8 mouse cellular contexts compared by ENCODE assay signal in the genomic region with DNA sequence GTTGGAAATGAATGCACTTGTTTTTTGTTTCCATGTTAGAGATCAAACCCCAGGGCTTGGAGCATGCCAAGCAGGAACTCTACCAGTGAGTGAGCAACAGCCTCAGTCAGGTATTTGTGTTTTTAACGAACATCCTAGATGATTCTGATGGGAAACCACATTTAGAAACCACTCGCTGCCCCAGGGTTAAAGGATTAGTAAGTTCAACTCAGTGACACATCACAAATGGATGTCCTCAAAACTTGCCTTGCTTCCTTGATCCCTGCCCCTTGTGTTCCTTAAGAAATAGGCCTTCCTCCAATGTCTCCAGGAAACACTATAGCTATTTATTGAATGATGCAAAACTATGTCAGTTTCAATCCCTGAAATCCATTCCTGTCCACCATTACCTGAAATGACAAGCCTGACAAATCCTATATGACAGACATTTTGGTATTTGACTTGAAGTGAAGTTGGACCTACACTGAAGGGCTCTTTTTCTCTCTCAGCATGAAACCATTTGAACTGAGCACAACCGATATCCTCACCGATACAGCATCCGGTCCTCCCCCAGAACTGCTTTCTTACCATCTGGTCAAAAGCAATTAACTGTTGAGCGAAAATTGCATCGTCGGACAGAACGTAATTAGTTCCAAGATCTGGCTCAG. TPM values are rescaled to one million over a fixed set of nuclear protein-coding genes. Genes with fewer than 3 reads are reported as not detected.
DNase-seq lines count a peak whose midpoint lies in the region; ATAC-seq and TF ChIP-seq lines count a peak whose summit lies in the region.

No protein-coding gene starts in this region.

- no peaks in the 10 kb centered on the region; the same call in 1 of the 2 replicates for H3K36me3 ChIP-seq in embryonic facial prominence, embryonic 11.5 days (replicated peaks; ENCODE audit: control insufficient read depth, insufficient read depth, low read depth, low read length)
- peaks cover 7% of the 10 kb centered on the region; the same call in 1 of the 2 replicates for H3K36me3 ChIP-seq in neural tube, embryonic 12.5 days

- no peak for ATAC-seq in embryonic facial prominence, embryonic 11.5 days (replicated peaks; ENCODE audit: insufficient number of reproducible peaks, low FRiP score, low TSS enrichment, low read depth)
- no peak for ATAC-seq in neural tube, embryonic 12.5 days (ENCODE audit: low FRiP score, low read depth)

- TF ChIP-seq CTCF in left cerebral cortex, adult 2 months (IDR thresholded peaks at IDR 0.05): no peak

- intact Hi-C loops in left cerebral cortex, adult 2 months (cut with DNase I): no loop called here
- intact Hi-C loops in left cerebral cortex, postnatal 10 days (cut with DNase I): no loop called here
- intact Hi-C loops in gastrocnemius, postnatal 36 days (cut with DNase I): no loop called here

- H3K9me3 ChIP-seq in embryonic facial prominence, embryonic 11.5 days (replicated peaks; ENCODE audit: control insufficient read depth, low read length): no peaks in the 10 kb centered on the region
- H3K9me3 ChIP-seq in neural tube, embryonic 12.5 days: no peaks in the 10 kb centered on the region

- peak overlapping the region; percentile 91 for H3K27ac ChIP-seq in left cerebral cortex, adult 2 months
- no peak overlapping the region for H3K27ac ChIP-seq in embryonic facial prominence, embryonic 11.5 days (replicated peaks; ENCODE audit: low read depth, low read length)
- H3K27ac ChIP-seq in neural tube, embryonic 12.5 days: no peak overlapping the region

- H3K4me1 ChIP-seq in embryonic facial prominence, embryonic 11.5 days (ENCODE audit: control insufficient read depth, insufficient read depth, low read length): no peaks in the 10 kb centered on the region; the same call in 1 of the 2 replicates
- H3K4me1 ChIP-seq in neural tube, embryonic 12.5 days: peaks cover 13% of the 10 kb centered on the region

- no peaks in the 10 kb centered on the region for H3K27me3 ChIP-seq in embryonic facial prominence, embryonic 11.5 days (ENCODE audit: control insufficient read depth, insufficient read depth, low read length)
- no peaks in the 10 kb centered on the region for H3K27me3 ChIP-seq in neural tube, embryonic 12.5 days (replicated peaks)

- peak overlapping the region; percentile 86 for H3K9ac ChIP-seq in embryonic facial prominence, embryonic 11.5 days (replicated peaks; ENCODE audit: low read length)
- peak overlapping the region; percentile 84 for H3K9ac ChIP-seq in neural tube, embryonic 12.5 days

- WGBS in embryonic facial prominence, embryonic 11.5 days: 14% methylated on average over 9 of the region's 9 CpGs
- 22% methylated on average over 9 of the region's 9 CpGs for WGBS in neural tube, embryonic 12.5 days

- no peak for DNase-seq in left cerebral cortex, adult 2 months (ENCODE audit: extremely low spot score in 1 of 2, low spot score in 2 of 2)
- no peak for DNase-seq in left cerebral cortex, postnatal 10 days (ENCODE audit: extremely low spot score in 1 of 2, low spot score in 2 of 2)
- DNase-seq in embryonic facial prominence, embryonic 11.5 days (ENCODE audit: low spot score): no peak
- peak; percentile 67 for DNase-seq in induced T-regulatory cell, adult 2 months (ENCODE audit: low read depth)
- DNase-seq in cerebellum, postnatal 36 days: no peak
- no peak for DNase-seq in gastrocnemius, postnatal 36 days
- no peak for DNase-seq in spleen, postnatal 36 days (ENCODE audit: low spot score in 2 of 2)

- peak overlapping the region; percentile 89 for H3K4me3 ChIP-seq in left cerebral cortex, adult 2 months
- peak overlapping the region; percentile 90 for H3K4me3 ChIP-seq in embryonic facial prominence, embryonic 11.5 days (ENCODE audit: low read depth, low read length)
- H3K4me3 ChIP-seq in neural tube, embryonic 12.5 days: peak overlapping the region; percentile 88

- H3K4me2 ChIP-seq in embryonic facial prominence, embryonic 11.5 days (ENCODE audit: low read depth, low read length): peak overlapping the region; percentile 72
- H3K4me2 ChIP-seq in neural tube, embryonic 12.5 days (replicated peaks): peak overlapping the region; percentile 92

RNA-seq across cellular contexts. Expression of gene Desi1, which starts 18.8 kb away (rescaled TPM):
- 10 to 100 TPM; 88.0 to 95.6 TPM for total RNA-seq in left cerebral cortex, adult 2 months (2021)
- 10 to 100 TPM; 91.9 to 93.6 TPM for total RNA-seq in left cerebral cortex, postnatal 10 days (2021)
- 26.9 and 31.6 TPM in 2 replicates for polyA plus RNA-seq in embryonic facial prominence, embryonic 11.5 days (2014; fragmentation: Nextera tagmentation; extraction: Ambion mirVana)
- 42.9 and 48.5 TPM in 2 replicates for polyA plus RNA-seq in neural tube, embryonic 12.5 days (2016; fragmentation: Nextera tagmentation; extraction: Ambion mirVana)
- 10 to 100 TPM; 16.7 to 17.7 TPM for total RNA-seq in gastrocnemius, postnatal 36 days (2021)

RNA-seq across cellular contexts. Expression of gene Xrcc6, which starts 27.2 kb away (rescaled TPM):
- total RNA-seq in left cerebral cortex, adult 2 months (2021): 10 to 100 TPM; 22.5 to 29.7 TPM
- 10 to 100 TPM; 27.9 to 29.9 TPM for total RNA-seq in left cerebral cortex, postnatal 10 days (2021)
- 91.5 and 94.4 TPM in 2 replicates for polyA plus RNA-seq in embryonic facial prominence, embryonic 11.5 days (2014; fragmentation: Nextera tagmentation; extraction: Ambion mirVana)
- 52.6 and 53.4 TPM in 2 replicates for polyA plus RNA-seq in neural tube, embryonic 12.5 days (2016; fragmentation: Nextera tagmentation; extraction: Ambion mirVana)
- total RNA-seq in gastrocnemius, postnatal 36 days (2021): 10 to 100 TPM; 17.8 to 22.9 TPM

RNA-seq across cellular contexts. Expression of gene Snu13, which starts 32.5 kb away (rescaled TPM):
- 100 to 1,000 TPM; 110 to 113 TPM for total RNA-seq in left cerebral cortex, adult 2 months (2021)
- total RNA-seq in left cerebral cortex, postnatal 10 days (2021): 100 to 1,000 TPM; 101 to 109 TPM
- 342 and 357 TPM in 2 replicates for polyA plus RNA-seq in embryonic facial prominence, embryonic 11.5 days (2014; fragmentation: Nextera tagmentation; extraction: Ambion mirVana)
- 188 and 193 TPM in 2 replicates for polyA plus RNA-seq in neural tube, embryonic 12.5 days (2016; fragmentation: Nextera tagmentation; extraction: Ambion mirVana)
- 10 to 100 TPM; 36.0 to 47.5 TPM for total RNA-seq in gastrocnemius, postnatal 36 days (2021)

RNA-seq across cellular contexts. Expression of gene 1700029P11Rik, which starts 34.5 kb away (rescaled TPM):
- total RNA-seq in left cerebral cortex, adult 2 months (2021): not detected
- not detected for total RNA-seq in left cerebral cortex, postnatal 10 days (2021)
- not detected in 2 replicates for polyA plus RNA-seq in embryonic facial prominence, embryonic 11.5 days (2014; fragmentation: Nextera tagmentation; extraction: Ambion mirVana)
- not detected in 2 replicates for polyA plus RNA-seq in neural tube, embryonic 12.5 days (2016; fragmentation: Nextera tagmentation; extraction: Ambion mirVana)
- total RNA-seq in gastrocnemius, postnatal 36 days (2021): not detected

RNA-seq across cellular contexts. Expression of gene 4930407I10Rik, which starts 44.1 kb away (rescaled TPM):
- not detected for total RNA-seq in left cerebral cortex, adult 2 months (2021)
- total RNA-seq in left cerebral cortex, postnatal 10 days (2021): not detected
- 0.06 TPM in 1 of 2 replicates, not detected in the other for polyA plus RNA-seq in embryonic facial prominence, embryonic 11.5 days (2014; fragmentation: Nextera tagmentation; extraction: Ambion mirVana)
- polyA plus RNA-seq in neural tube, embryonic 12.5 days (2016; fragmentation: Nextera tagmentation; extraction: Ambion mirVana): 0.04 TPM in 1 of 2 replicates, not detected in the other
- not detected for total RNA-seq in gastrocnemius, postnatal 36 days (2021)

Comparison
In these comparisons a context has a peak if more than half of its experiments do, and no peak if none do; other contexts are left out.
1. RNA of gene Desi1, which starts 18.8 kb away (total RNA-seq): 88.0 to 95.6 TPM in left cerebral cortex, adult 2 months and 91.9 to 93.6 TPM in left cerebral cortex, postnatal 10 days; 16.7 to 17.7 TPM in gastrocnemius, postnatal 36 days; every median in the first group is over 4 times any median in the second.
2. Peak in every context shown above with its lines, with median percentiles within 50 percentile points of each other: H3K4me3 ChIP-seq.